ENCODE assay signal across 8 mouse cellular contexts in genomic region chr3:87970184-87970938, GRCm38 (mm10). TPM values are rescaled to one million over a fixed set of nuclear protein-coding genes. Genes with fewer than 3 reads are reported as not detected.
DNase-seq lines count a peak whose midpoint lies in the region; ATAC-seq and TF ChIP-seq lines count a peak whose summit lies in the region.

No protein-coding gene starts in this region.

- no peak for TF ChIP-seq CTCF in ES-Bruce4 (IDR thresholded peaks at IDR 0.05; ENCODE audit: low read depth, low read length)
- no peak for TF ChIP-seq CTCF in olfactory bulb, adult 2 months (IDR thresholded peaks at IDR 0.05; ENCODE audit: insufficient read depth, low read depth, low read length)

- WGBS in heart, embryonic 11.5 days (ENCODE audit: insufficient replicate concordance), result under 1% methylated on average over 21 of the region's 21 CpGs
- under 1% methylated on average over 21 of the region's 21 CpGs for WGBS in kidney, embryonic 15.5 days
- WGBS in lung, embryonic 16.5 days, result under 1% methylated on average over 21 of the region's 21 CpGs
- 2% methylated on average over 21 of the region's 21 CpGs for WGBS in olfactory bulb, adult 2 months

- H3K4me2 ChIP-seq in heart, embryonic 11.5 days, result peak overlapping the region; percentile 95
- H3K4me2 ChIP-seq in kidney, embryonic 15.5 days, result peak overlapping the region; percentile 97
- peak overlapping the region; percentile 90 for H3K4me2 ChIP-seq in lung, embryonic 16.5 days (ENCODE audit: low read depth, low read length)

- ATAC-seq in heart, embryonic 11.5 days (replicated peaks; ENCODE audit: insufficient number of reproducible peaks, low FRiP score, low TSS enrichment), result no peak
- 0 out of 2 replicates have a peak, but pooled peaks have one; percentile 4 for ATAC-seq in kidney, embryonic 15.5 days (replicated peaks; ENCODE audit: low FRiP score)
- ATAC-seq in lung, embryonic 16.5 days (ENCODE audit: low read depth), result peak; percentile 15; the same call in 1 of the 2 replicates

- no peak for TF ChIP-seq POLR2A in ES-Bruce4 (IDR thresholded peaks at IDR 0.05; ENCODE audit: insufficient read depth, low read length)
- no peak for TF ChIP-seq POLR2A in olfactory bulb, adult 2 months (IDR thresholded peaks at IDR 0.05; ENCODE audit: insufficient read depth, low read depth, low read length)

- no peaks in the 10 kb centered on the region for H3K9me3 ChIP-seq in ES-Bruce4 (replicated peaks; ENCODE audit: control insufficient read depth, insufficient read depth, low read length, poor library complexity, severe bottlenecking)
- H3K9me3 ChIP-seq in heart, embryonic 11.5 days (replicated peaks; ENCODE audit: control insufficient read depth, low read length), result no peaks in the 10 kb centered on the region
- no peaks in the 10 kb centered on the region for H3K9me3 ChIP-seq in kidney, embryonic 15.5 days (replicated peaks)
- H3K9me3 ChIP-seq in lung, embryonic 16.5 days (ENCODE audit: control insufficient read depth, low read length), result no peaks in the 10 kb centered on the region

- H3K4me3 ChIP-seq in ES-Bruce4 (ENCODE audit: low read depth, low read length), result peak overlapping the region; percentile 84
- H3K4me3 ChIP-seq in heart, embryonic 11.5 days (ENCODE audit: low read depth, low read length), result peak overlapping the region; percentile 67
- H3K4me3 ChIP-seq in kidney, embryonic 15.5 days (replicated peaks), result peak overlapping the region; percentile 64
- peak overlapping the region; percentile 61 for H3K4me3 ChIP-seq in lung, embryonic 16.5 days (ENCODE audit: low read length)
- peak overlapping the region; percentile 38; the same call in 1 of the 2 replicates for H3K4me3 ChIP-seq in olfactory bulb, adult 2 months (ENCODE audit: insufficient read depth, low read depth, low read length)

- peaks cover 1% of the 10 kb centered on the region for H3K4me1 ChIP-seq in ES-Bruce4 (ENCODE audit: control insufficient read depth, insufficient read depth, low read length)
- H3K4me1 ChIP-seq in heart, embryonic 11.5 days (ENCODE audit: control insufficient read depth, insufficient read depth, low read length), result peaks cover 39% of the 10 kb centered on the region
- peaks cover 50% of the 10 kb centered on the region for H3K4me1 ChIP-seq in kidney, embryonic 15.5 days
- peaks cover 41% of the 10 kb centered on the region for H3K4me1 ChIP-seq in lung, embryonic 16.5 days (replicated peaks; ENCODE audit: control insufficient read depth, insufficient read depth, low read length)
- H3K4me1 ChIP-seq in olfactory bulb, adult 2 months (ENCODE audit: control insufficient read depth, insufficient read depth, low read length), result peaks cover 35% of the 10 kb centered on the region

- H3K36me3 ChIP-seq in ES-Bruce4 (ENCODE audit: control insufficient read depth, insufficient read depth, low read length, poor library complexity, severe bottlenecking), result no peaks in the 10 kb centered on the region
- H3K36me3 ChIP-seq in heart, embryonic 11.5 days (ENCODE audit: control insufficient read depth, insufficient read depth, low read length), result 0 out of 2 replicates have a peak, but pooled peaks cover 2% of the 10 kb centered on the region
- peaks cover 8% of the 10 kb centered on the region for H3K36me3 ChIP-seq in kidney, embryonic 15.5 days
- H3K36me3 ChIP-seq in lung, embryonic 16.5 days (ENCODE audit: control insufficient read depth, insufficient read depth, low read length), result no peaks in the 10 kb centered on the region

- H3K9ac ChIP-seq in ES-Bruce4 (ENCODE audit: low read depth, poor library complexity, severe bottlenecking), result peak overlapping the region; percentile 51; the same call in 1 of the 2 replicates
- peak overlapping the region; percentile 39; the same call in 1 of the 2 replicates for H3K9ac ChIP-seq in heart, embryonic 11.5 days (ENCODE audit: low read depth, low read length)
- peak overlapping the region; percentile 78 for H3K9ac ChIP-seq in kidney, embryonic 15.5 days
- H3K9ac ChIP-seq in lung, embryonic 16.5 days (ENCODE audit: low read length), result peak overlapping the region; percentile 78

- DNase-seq in adrenal gland, adult (ENCODE audit: inconsistent age in 2 of 2, low spot score in 1 of 2), result peak; percentile 57 to 88
- no peak for DNase-seq in adrenal gland, postnatal 4 days (ENCODE audit: low spot score in 2 of 2)
- peak; percentile 37 to 49 for DNase-seq in cerebellum, postnatal 36 days

- peaks cover 10% of the 10 kb centered on the region for H3K27me3 ChIP-seq in ES-Bruce4 (ENCODE audit: control insufficient read depth, insufficient read depth, low read length, poor library complexity, severe bottlenecking)
- peaks cover 19% of the 10 kb centered on the region for H3K27me3 ChIP-seq in heart, embryonic 11.5 days (ENCODE audit: control insufficient read depth, insufficient read depth, low read length)
- H3K27me3 ChIP-seq in kidney, embryonic 15.5 days, result no peaks in the 10 kb centered on the region
- H3K27me3 ChIP-seq in lung, embryonic 16.5 days (ENCODE audit: control insufficient read depth, insufficient read depth, low read depth, low read length), result no peaks in the 10 kb centered on the region; the same call in 1 of the 2 replicates

- no peak overlapping the region for H3K27ac ChIP-seq in ES-Bruce4 (ENCODE audit: insufficient read depth, low read length)
- H3K27ac ChIP-seq in heart, embryonic 11.5 days (ENCODE audit: low read depth, low read length), result peak overlapping the region; percentile 46; the same call in 1 of the 2 replicates
- peak overlapping the region; percentile 88 for H3K27ac ChIP-seq in kidney, embryonic 15.5 days
- H3K27ac ChIP-seq in lung, embryonic 16.5 days (ENCODE audit: low read length), result peak overlapping the region; percentile 63
- no peak overlapping the region for H3K27ac ChIP-seq in olfactory bulb, adult 2 months (ENCODE audit: insufficient read depth, low read depth, low read length)

- TF ChIP-seq EP300 in ES-Bruce4 (IDR thresholded peaks at IDR 0.05; ENCODE audit: insufficient read depth, low read depth, low read length), result no peak

RNA-seq across cellular contexts. Expression of gene Nes, which starts 0.5 kb away (rescaled TPM):
- 10 to 100 TPM; 16.2 to 24.3 TPM for total RNA-seq in adrenal gland, postnatal 4 days (2021)
- 34.5 and 36.0 TPM in 2 replicates for polyA plus RNA-seq in ES-Bruce4 (2011; ENCODE audit: insufficient read depth, insufficient read length, low read depth, missing spikeins)
- polyA plus RNA-seq in heart, embryonic 11.5 days (2014; fragmentation: Nextera tagmentation; extraction: Ambion mirVana), result 11.1 and 15.1 TPM in 2 replicates
- 31.1 and 34.6 TPM in 2 replicates for polyA plus RNA-seq in kidney, embryonic 15.5 days (2015; fragmentation: Nextera tagmentation; extraction: Ambion mirVana)
- polyA plus RNA-seq in lung, embryonic 16.5 days (2015; fragmentation: Nextera tagmentation; extraction: Ambion mirVana), result 15.5 and 15.6 TPM in 2 replicates
- not detected in 2 replicates for polyA plus RNA-seq in olfactory bulb, adult 2 months (2012; ENCODE audit: insufficient read depth, insufficient read length, low replicate concordance, missing spikeins)

RNA-seq across cellular contexts. Expression of gene Crabp2, which starts 21.9 kb away (rescaled TPM):
- total RNA-seq in adrenal gland, postnatal 4 days (2021), result 1 to 10 TPM; 1.7 to 2.0 TPM
- polyA plus RNA-seq in ES-Bruce4 (2011; ENCODE audit: insufficient read depth, insufficient read length, low read depth, missing spikeins), result 11.9 and 12.0 TPM in 2 replicates
- polyA plus RNA-seq in heart, embryonic 11.5 days (2014; fragmentation: Nextera tagmentation; extraction: Ambion mirVana), result 24.1 and 25.1 TPM in 2 replicates
- polyA plus RNA-seq in kidney, embryonic 15.5 days (2015; fragmentation: Nextera tagmentation; extraction: Ambion mirVana), result 81.1 and 82.3 TPM in 2 replicates
- 4.7 and 4.9 TPM in 2 replicates for polyA plus RNA-seq in lung, embryonic 16.5 days (2015; fragmentation: Nextera tagmentation; extraction: Ambion mirVana)
- polyA plus RNA-seq in olfactory bulb, adult 2 months (2012; ENCODE audit: insufficient read depth, insufficient read length, low replicate concordance, missing spikeins), result not detected in 2 replicates

RNA-seq across cellular contexts. Expression of gene Bcan, which starts 29.7 kb away (rescaled TPM):
- 10 to 100 TPM; 29.2 to 30.6 TPM for total RNA-seq in adrenal gland, postnatal 4 days (2021)
- polyA plus RNA-seq in ES-Bruce4 (2011; ENCODE audit: insufficient read depth, insufficient read length, low read depth, missing spikeins), result 1.1 TPM in 2 replicates
- polyA plus RNA-seq in heart, embryonic 11.5 days (2014; fragmentation: Nextera tagmentation; extraction: Ambion mirVana), result not detected in 2 replicates
- 0.17 and 0.33 TPM in 2 replicates for polyA plus RNA-seq in kidney, embryonic 15.5 days (2015; fragmentation: Nextera tagmentation; extraction: Ambion mirVana)
- 0.44 and 0.54 TPM in 2 replicates for polyA plus RNA-seq in lung, embryonic 16.5 days (2015; fragmentation: Nextera tagmentation; extraction: Ambion mirVana)
- polyA plus RNA-seq in olfactory bulb, adult 2 months (2012; ENCODE audit: insufficient read depth, insufficient read length, low replicate concordance, missing spikeins), result not detected in 2 replicates

RNA-seq across cellular contexts. Expression of gene Rrnad1, which starts 39.8 kb away (rescaled TPM):
- total RNA-seq in adrenal gland, postnatal 4 days (2021), result 10 to 100 TPM; 21.9 to 24.9 TPM
- polyA plus RNA-seq in ES-Bruce4 (2011; ENCODE audit: insufficient read depth, insufficient read length, low read depth, missing spikeins), result 14.9 and 18.8 TPM in 2 replicates
- 14.3 and 14.9 TPM in 2 replicates for polyA plus RNA-seq in heart, embryonic 11.5 days (2014; fragmentation: Nextera tagmentation; extraction: Ambion mirVana)
- 17.7 and 23.0 TPM in 2 replicates for polyA plus RNA-seq in kidney, embryonic 15.5 days (2015; fragmentation: Nextera tagmentation; extraction: Ambion mirVana)
- 20.2 and 20.6 TPM in 2 replicates for polyA plus RNA-seq in lung, embryonic 16.5 days (2015; fragmentation: Nextera tagmentation; extraction: Ambion mirVana)
- polyA plus RNA-seq in olfactory bulb, adult 2 months (2012; ENCODE audit: insufficient read depth, insufficient read length, low replicate concordance, missing spikeins), result not detected in 2 replicates

RNA-seq across cellular contexts. Expression of gene Isg20l2, which starts 40.2 kb away (rescaled TPM):
- total RNA-seq in adrenal gland, postnatal 4 days (2021), result 10 to 100 TPM; 31.0 to 33.5 TPM
- polyA plus RNA-seq in ES-Bruce4 (2011; ENCODE audit: insufficient read depth, insufficient read length, low read depth, missing spikeins), result 64.3 and 68.4 TPM in 2 replicates
- polyA plus RNA-seq in heart, embryonic 11.5 days (2014; fragmentation: Nextera tagmentation; extraction: Ambion mirVana), result 25.0 and 30.2 TPM in 2 replicates
- 62.5 and 64.3 TPM in 2 replicates for polyA plus RNA-seq in kidney, embryonic 15.5 days (2015; fragmentation: Nextera tagmentation; extraction: Ambion mirVana)
- 50.3 and 54.8 TPM in 2 replicates for polyA plus RNA-seq in lung, embryonic 16.5 days (2015; fragmentation: Nextera tagmentation; extraction: Ambion mirVana)
- not detected in 2 replicates for polyA plus RNA-seq in olfactory bulb, adult 2 months (2012; ENCODE audit: insufficient read depth, insufficient read length, low replicate concordance, missing spikeins)

Comparison
In these comparisons a context has a peak if more than half of its experiments do, and no peak if none do; other contexts are left out.
1. DNase-seq: peak in adrenal gland, adult (2 of 2) and cerebellum, postnatal 36 days (2 of 2); none in adrenal gland, postnatal 4 days (0 of 2).
2. H3K27ac ChIP-seq: peak in heart, embryonic 11.5 days (single experiment), kidney, embryonic 15.5 days (single experiment) and lung, embryonic 16.5 days (single experiment); none in ES-Bruce4 (single experiment) and olfactory bulb, adult 2 months (single experiment).
3. RNA of gene Nes, which starts 0.5 kb away (polyA plus RNA-seq): 31.1 to 34.6 TPM in kidney, embryonic 15.5 days, 34.5 to 36.0 TPM in ES-Bruce4, 15.5 to 15.6 TPM in lung, embryonic 16.5 days and 11.1 to 15.1 TPM in heart, embryonic 11.5 days; not detected in olfactory bulb, adult 2 months; every median in the first group is over 10 times any median in the second.
4. Peak in every context shown above with its lines, with median percentiles within 50 percentile points of each other: H3K4me3 ChIP-seq, H3K9ac ChIP-seq and H3K4me2 ChIP-seq.